Mouse (Mus musculus): Measurements from ENCODE around the gene Znhit2. TPM values are rescaled to one million over a fixed set of nuclear protein-coding genes. Genes with fewer than 3 reads are reported as not detected.
"Not testable (repeated sequence)": the region's sequence is repeated elsewhere in the genome, so short reads cannot be mapped to it uniquely, and the experiment has no call there.

Gene Znhit2
- total RNA-seq (2022): 10 to 100 TPM; 10.2 to 11.3 (median 11.0) TPM

DNA sequence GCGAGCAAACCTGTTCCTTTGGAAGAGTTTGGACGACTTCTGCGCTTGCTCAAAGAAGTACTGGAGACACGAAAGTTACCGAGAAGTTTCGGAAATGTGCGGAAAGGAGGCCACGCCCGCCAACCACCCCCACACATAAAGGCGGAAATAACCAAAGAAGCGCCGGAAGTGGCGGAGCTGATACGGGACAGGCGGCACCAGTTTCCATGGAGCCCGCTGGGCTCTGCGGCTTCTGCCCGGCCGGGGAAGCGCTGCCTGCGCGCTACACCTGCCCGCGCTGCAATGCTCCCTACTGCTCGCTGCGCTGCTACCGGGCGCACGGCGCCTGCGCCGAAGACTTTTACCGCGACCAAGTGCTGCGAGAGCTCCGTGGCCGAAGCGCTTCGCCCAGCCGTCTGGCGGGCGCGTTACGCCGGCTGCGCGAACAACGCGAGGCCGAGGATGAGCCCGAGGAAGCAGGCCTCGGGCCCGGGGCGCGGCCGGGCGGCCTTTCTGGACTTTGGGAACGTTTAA is at the start of gene Znhit2:
TSS of gene Znhit2 (plus strand) at position 172 of the 513 bp plus-strand sequence.
- DNase-seq (ENCODE audit: low spot score in 2 of 2): peak; percentile 93

DNA sequence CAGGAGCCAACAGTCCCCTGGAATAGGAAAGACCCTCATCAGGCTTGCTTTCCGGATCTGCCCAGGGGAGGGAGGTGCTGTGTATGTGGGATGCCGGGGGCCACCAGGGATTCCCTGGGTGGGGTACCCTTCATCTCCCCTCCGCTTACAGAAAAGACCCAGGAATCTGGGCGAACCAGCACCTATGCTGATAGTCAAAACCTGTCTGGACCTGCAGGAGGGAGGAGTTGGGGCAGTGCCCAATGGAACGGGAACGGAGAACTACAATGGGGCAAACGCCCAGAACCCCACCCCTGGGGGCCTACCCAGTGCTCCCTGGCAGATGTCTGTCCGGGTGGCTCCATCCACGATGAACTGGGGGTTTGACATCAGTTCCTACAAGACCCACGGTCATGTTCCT is 47.3 kb upstream of the Znhit2 start:
- DNase-seq (ENCODE audit: low spot score in 2 of 2): no peak

DNA sequence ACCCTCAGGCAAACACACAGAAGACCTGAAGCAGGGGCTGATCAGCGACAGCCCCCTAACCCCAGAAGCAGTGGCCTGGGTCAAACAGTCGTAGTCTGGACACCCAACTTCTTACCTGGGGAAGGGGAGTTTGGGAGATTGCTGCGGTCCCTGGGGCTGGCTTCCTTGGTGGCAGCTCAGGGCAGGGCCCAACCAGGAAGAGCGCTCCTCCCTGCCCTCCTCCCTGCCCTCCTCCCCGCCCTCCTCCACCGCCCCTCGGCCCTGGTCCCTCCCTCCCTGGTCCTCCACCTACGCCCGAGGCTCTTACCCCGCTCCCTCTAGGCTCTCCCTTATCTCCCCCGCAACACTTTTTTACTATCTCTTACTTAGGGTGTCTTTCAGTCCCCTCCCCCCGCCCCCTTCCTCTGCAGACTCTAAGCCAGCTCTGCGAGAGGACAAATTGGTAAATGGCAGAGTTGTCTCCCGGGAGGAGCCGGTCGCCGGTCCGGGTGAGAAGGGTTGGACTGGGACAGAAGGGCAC is 45.9 kb upstream of the Znhit2 start:
- peak in 1 of 2 experiments; percentile 20 for DNase-seq (ENCODE audit: low spot score in 2 of 2)

DNA sequence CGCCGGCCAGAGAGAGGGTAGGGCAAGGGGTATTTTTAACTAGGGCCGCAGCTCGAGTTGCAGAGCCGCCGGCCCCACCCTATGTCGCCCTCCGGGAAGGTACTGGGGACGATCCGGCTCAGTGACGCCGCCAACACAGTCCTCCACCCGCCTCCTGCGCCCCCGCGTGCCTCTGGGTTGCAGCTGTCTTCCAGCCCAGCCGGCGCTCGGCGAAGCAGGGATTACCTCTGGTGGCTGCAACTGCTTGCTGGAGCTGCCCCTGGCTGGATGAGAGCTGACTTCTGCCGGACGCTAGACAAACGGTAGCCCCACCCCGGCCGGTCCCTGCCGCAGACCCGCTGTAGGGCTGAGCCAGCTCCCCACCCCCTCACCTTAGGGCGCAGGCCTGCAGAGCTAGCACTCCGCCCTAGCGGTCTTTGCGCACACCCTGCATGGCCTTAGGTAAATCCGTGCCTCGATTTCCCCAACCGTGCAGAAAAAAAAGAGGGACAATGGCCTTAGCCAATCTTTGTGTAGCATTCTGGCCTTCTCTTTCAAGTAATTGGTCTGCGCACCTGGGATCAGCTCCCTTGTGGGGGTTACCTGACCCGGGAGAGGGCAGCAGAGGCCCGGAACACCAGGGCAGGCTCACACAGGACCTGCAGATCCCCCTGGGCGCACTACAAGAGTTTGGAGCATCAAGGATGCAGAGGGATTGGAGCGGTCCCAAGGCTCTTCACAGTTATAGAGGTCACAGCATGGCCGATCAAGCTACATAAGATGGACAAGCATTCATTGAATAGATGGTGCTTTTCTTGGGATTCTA is 45.3 kb upstream of the Znhit2 start, which contains the start of gene Capn1:
TSS of gene Capn1 (minus strand) at position 387 of the 805 bp plus-strand sequence.
- peak; percentile 83 to 86 for DNase-seq (ENCODE audit: low spot score in 2 of 2)

DNA sequence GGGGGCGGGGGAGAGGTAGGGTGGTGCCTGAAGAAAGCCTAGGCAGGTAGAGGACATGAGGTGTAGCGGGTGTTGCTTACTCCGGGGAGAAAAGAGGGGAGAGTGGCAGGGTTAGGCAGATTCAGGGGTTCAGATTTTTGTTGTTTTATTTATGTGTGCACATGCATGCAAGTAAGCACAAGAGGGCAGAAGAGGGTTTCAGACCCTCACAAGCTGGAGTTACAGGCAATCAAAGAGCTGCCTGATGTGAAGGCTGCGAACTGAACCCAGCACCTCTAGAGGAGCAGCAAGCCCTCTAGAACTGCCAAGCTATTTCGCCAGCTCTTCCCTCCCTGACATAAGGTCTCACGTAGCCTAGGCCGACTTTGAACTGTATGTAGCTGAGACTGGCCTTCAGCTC is 44.5 kb upstream of the Znhit2 start:
- no peak for DNase-seq (ENCODE audit: low spot score in 2 of 2)

DNA sequence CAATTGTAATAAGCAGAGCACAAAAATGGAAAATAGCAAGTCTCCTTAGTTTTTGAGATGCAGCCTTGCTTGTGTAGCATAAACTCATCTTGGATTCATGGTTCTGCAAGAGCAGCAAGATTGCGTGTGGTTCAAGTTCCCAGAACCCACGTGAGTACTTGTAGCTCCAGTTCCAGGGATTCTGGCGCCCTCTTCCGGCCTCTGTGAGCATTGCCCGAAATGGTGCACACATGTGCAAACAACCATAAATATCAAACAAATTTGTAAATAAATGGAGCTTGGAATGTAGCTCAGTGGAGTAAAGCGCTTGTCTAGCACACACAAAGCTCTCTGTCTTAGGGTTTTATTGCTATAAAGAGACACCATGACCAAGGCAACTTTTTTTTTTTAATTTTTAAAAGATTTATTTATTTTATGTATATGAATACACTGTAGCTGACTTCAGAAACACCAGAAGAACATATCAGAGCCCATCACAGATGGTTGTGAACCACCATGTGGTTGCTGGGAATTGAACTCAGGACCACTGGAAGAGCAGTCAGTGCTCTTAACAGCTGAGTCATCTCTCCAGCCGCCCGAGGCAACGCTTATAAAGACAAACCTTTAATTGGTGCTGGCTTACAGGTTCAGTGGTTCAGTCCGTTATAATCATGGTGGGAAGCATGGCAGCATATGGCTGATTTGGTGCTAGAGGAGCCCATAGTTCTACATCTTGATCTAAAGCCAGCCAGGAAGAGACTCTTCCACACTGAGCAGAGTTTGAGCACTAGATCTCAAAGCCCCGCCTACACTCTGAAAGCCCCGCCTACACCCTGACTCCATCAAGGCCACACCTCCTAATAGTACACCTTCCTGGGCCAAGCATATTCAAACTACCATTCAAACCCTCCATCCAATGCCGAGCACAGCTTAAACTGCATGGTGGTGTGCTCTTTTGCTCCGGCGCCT is 42.6 kb upstream of the Znhit2 start:
- peak; percentile 87 to 88 for DNase-seq (ENCODE audit: low spot score in 2 of 2)

DNA sequence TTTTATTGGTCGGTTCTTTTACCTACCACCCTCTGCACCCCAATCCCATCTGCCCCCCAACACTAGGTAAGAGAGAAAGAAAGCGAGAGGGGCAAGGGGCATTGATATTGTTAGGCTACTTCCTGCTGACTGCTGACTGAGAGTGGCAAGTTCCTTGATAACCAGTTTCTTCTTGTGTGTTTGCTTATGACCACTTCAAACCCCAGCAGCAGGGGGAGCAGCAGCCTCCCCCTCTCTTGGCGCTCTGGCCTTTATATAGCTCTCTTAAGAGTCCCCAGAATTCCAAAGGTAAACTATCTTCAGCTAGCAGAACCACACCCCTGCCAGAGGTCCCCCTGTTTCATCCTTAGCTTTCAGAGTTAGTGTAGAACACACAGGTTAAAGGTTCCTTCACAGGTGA is 40.7 kb upstream of the Znhit2 start:
- DNase-seq (ENCODE audit: low spot score in 2 of 2): no peak

DNA sequence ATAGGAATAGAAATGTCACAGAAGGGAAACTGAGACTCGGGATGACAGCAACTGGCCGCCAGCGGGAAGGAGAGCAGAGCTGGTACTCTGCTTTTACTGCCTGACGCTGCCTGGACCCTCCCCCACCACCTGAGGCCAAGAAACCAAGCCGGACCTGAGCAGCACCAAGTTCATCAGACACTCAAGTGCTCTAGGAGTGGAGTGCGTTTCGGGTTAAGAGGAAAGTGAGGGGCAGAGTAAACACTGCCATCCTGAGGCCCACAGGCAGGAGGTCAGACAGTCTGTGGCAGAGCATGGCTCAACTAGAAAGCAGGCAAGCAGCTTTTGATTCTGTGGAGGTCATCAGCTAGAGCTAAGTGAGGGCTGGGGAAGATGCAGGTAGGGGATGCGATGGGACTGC is 37.9 kb upstream of the Znhit2 start:
- DNase-seq (ENCODE audit: low spot score in 2 of 2): no peak

DNA sequence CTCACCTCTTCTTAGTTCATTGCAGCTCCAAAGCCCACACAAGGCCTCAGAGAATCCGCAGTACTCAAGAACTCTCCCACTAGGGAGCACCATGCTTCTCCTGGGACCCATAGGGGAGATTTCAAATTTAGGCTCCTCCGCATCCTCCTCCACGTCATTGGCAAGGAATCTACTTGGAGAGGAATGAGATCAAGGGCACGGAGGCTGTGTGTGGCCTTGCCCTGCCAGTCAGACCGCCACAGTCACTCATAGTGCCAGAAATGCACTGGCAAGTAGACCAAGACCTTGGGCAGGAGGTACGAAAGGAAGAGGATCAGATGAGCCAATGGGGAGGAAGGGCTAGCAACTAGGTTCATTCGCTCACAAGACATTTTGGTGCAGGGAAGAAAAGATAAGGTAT is 37.1 kb upstream of the Znhit2 start:
- no peak for DNase-seq (ENCODE audit: low spot score in 2 of 2)

DNA sequence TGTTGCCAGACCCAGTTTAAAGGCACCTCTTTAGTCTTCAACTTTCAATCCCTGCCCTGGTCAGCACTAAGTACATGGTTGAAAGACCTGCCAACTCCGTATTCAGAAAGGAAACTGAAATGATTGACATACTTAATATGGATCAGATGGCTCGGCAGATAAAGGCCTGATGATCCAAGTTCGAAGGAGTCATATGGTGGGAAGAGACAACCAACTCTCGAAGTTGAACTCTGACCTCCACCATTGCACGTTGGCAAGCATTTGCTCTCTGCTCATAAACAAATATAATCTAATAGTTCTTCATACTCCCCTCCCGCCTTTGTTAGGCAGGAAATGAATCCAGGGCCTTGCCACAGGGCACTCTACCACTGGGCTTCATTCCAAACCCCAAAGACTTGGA is 32.0 kb upstream of the Znhit2 start:
- DNase-seq (ENCODE audit: low spot score in 2 of 2): no peak

DNA sequence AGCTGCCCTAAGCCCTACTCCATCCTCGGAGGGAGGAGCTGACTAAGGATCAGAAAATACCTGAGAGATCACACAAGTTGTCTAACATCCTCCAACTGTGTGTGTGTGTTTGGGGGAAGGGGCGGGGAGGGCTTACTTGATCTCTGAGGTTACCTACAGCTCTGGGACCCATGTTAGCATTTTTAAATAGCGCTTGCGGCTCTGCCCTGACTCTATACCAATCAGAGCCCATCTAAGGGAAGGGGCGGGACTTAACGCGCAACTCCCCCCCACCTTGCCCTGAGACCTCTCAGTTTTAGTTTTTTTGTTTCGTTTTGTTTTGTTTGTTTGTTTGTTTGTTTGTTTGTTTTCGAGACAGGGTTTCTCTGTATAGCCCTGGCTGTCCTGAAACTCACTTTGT is 31.6 kb upstream of the Znhit2 start:
- no peak for DNase-seq (ENCODE audit: low spot score in 2 of 2)

DNA sequence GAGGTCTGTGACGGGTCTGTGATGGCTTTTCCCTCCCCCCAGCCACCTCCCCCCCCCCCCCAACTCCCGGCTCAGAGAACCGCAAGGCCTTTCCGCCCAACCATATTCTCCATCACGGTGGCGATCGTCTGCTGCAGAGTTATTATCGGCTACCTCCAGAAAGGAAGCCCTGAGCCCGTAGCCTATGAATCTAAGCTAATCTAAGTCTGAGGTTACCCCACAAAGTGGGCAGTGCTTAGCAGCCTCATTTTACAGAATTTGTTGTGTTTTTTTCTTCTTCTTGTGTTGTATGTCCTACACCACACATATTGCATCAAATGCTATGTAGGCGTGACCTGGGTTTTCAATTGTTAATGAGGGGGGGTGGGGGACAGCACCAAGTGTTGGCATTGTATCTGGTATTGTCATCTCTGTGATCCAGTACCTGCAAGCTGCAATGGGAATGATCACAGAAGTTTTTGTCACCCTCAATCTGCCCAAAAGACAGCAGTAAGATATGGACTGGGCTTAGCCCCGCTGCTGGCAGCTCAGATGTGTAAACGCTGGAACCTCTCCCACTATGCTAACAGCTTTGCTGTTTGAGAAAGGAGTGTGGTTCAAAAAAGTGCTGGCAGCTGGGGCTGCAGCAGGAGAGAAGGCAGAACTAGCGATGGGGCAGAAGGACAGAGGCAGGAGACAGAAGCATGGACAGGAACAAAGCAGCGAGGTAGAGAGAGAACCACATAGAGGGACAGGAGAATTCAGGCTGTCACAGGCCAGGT is 30.3 kb upstream of the Znhit2 start:
- DNase-seq (ENCODE audit: low spot score in 2 of 2): no peak

DNA sequence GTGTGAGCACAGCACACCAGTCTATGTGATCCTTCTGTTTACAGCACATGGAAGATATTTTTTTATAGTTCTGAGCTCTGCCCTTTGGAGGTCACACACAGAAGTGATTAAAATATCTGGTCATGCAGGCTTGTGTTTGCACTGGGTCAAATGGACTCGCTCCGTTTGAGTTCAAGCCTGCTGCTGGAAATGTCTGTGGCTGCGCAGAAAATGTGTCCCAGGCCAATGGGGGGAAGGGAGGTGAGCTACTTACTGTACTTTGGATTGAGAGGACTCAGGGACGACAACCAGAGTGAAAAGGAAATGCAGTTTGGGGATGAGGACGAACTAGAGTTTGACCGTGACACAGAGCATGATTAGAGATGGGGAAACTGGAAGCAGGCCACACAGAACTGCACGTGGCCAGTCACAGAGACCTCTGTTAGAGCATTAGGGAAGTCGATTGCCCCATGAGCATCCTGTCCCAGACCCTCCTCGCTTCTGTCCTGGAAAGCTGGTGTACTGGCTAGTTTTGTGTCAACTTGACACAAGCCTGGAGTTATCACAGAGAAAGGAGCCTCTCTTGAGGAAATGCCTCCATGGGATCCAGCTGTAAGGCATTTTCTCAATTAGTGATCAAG is 24.9 kb upstream of the Znhit2 start:
- DNase-seq (ENCODE audit: low spot score in 2 of 2): no peak

DNA sequence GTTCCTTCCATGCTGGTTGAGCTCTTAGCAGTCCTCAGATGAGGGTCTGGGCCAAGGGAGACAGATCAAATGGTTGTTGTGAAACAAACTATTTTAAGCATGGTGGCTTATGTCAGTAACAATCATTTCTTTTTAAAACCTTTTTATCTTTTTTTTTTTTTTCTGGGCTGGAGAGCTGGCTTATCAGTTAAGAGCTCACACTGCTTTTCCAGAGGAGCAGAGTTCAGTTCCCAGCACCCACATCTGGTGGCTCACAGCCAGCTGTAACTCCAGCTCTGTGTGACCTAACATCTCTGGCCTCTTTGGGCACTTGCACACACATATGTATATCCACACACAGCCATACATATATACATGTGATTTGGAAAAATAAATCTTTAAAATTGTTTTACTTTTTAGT is 23.3 kb upstream of the Znhit2 start:
- DNase-seq (ENCODE audit: low spot score in 2 of 2): no peak

DNA sequence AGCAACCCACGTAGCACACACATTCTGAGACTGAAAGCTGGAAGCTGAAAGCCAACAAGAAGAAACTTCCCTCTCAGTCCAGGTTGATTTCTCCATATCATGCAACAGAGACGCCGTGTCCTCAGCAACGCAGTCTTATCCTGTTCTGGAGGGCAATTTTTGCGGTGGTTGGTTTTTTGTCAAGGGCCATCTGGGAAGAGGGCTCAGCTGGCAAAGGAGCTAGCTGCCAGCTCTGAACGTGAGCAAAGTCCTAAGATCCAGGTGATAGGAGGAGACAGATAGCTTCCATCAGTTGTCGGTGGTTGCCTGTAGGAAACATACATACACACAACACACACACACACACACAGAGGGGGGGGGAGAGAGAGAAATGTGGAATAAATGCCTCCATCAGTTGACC is 22.7 kb upstream of the Znhit2 start:
- DNase-seq (ENCODE audit: low spot score in 2 of 2): no peak

DNA sequence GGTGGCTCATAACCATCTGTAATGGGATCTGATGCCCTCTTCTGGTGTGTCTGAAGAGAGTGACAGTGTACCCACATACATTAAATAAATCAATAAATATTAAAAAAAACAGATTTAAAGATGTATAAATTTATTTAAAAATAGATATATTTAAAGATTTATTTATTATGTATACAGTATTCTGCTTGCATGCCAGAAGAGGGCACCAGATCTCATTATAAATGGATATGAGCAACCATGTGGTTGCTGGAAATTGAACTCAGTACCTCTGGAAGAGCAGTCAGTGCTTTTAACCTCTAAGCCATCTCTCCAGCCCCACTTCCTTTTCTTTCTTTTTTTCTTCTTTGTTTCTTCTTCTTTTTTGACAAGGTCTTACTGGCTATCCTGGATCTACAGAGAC is 21.0 kb upstream of the Znhit2 start:
- DNase-seq (ENCODE audit: low spot score in 2 of 2): no peak

DNA sequence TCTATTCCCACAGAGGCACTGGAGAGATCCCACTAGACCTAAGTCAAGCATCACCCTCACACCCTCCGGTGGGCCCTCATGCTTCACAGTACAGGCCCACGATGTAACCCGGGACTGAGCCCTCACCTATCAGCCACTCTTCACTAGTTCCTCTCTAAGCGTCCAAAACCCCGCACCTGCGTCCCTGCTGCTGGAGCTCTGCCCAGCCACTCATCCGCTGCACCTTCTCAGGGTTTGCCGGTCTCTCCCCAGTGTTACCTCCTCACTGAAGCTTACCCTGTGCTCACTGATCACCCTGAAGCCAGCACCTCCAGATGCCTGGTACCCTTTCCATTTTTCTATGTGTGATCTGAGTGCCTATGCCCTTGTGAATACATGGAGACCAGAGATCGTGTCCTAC is 18.7 kb upstream of the Znhit2 start:
- DNase-seq (ENCODE audit: low spot score in 2 of 2): no peak

DNA sequence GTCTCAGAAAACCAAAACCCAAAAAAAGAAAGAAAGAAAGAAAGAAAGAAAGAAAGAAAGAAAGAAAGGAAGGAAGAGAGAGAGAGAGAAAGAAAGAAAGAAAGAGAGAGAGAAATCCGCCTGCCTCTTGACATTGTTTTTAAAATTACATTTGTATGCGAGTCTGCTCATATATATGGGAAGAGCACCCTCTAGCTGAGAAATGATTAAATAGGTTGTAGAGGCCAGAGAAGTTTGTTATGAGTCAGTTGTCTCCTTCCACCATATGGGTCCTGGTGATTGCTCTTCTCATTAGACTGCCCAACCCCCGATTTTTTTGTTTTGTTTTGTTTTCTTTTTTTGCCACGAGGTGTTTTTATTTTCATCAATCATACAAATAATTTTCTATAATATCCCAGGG is 16.9 kb upstream of the Znhit2 start:
- DNase-seq (ENCODE audit: low spot score in 2 of 2): not testable (repeated sequence)

DNA sequence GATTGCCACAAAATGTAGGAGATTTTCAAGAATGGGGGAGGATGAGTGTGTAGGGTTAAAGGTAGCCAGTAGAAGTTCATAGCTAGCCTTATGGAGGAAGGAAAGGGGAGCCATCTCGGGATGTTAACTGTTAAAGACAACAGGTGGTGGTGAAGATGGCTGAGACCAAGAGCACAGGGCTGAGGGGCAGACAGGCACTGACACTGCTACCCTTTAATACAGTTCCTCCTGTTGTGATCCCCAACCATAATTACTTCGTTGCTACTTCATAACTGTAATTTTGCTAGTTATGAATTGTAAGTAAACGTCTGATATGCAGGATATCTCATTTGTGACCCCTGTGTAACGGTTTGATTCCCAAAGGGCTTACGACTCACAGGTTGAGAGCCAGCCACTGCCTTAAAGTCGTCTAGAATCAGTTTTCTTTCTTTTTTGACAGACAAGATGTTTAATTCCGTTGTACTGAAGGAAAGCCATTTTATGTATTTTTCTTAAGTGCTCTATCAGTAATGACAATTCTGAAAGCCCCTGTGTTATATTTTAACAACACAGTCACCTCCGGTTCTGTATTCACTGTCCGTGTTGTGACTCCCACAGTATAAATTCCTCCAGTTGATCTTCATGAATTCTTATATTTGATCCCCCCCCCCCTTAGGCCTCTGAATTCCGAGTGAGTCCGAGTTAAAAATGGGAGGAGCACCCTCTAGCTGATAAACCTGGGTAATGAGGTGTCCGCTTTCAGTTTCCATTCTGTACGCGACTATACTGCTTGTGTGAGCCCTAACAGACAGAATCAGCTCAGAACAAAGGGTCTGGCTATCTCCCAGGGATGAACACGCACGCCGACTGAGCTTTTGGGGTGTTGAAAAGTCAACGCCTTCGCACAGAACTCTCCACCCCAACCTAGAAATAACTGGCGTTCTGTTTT is 15.4 kb upstream of the Znhit2 start:
- DNase-seq (ENCODE audit: low spot score in 2 of 2): no peak
